Mouse (Mus musculus): ENCODE data around the gene Wdr59. TPM values are rescaled to one million over a fixed set of nuclear protein-coding genes. Genes with fewer than 3 reads are reported as not detected.

The Wdr59 gene
- total RNA-seq, 2 experiments from 2014 or later: 10.4 to 12.8 TPM

Small RNA genes within 50 kb of the gene (microRNA-seq; reads per million reads assigned to microRNA genes)
- not detected for gene Mir1957b

Other genes starting within 250 kb of the Wdr59 start
- 10 to 100 TPM; 48.8 to 72.7 TPM for gene Rfwd3, start 221.9 kb downstream of the Wdr59 start, total RNA-seq (2021)
- 10 to 100 TPM; 10.9 to 20.6 TPM for gene Mlkl, start 183.9 kb downstream of the Wdr59 start, total RNA-seq (2021)
- gene Fa2h, start 128.3 kb downstream of the Wdr59 start, total RNA-seq (2021): 1 to 10 TPM in 1 of 2 experiments, not detected in 1; 3.1 TPM
- 10 to 100 TPM; 38.1 to 40.6 TPM for gene Znrf1, start 14.0 kb upstream of the Wdr59 start, total RNA-seq (2021)
- 10 to 100 TPM; 50.1 to 74.8 TPM for gene Ldhd, start 108.3 kb upstream of the Wdr59 start, total RNA-seq (2021)
- gene Zfp1, start 121.3 kb upstream of the Wdr59 start, total RNA-seq (2021): 1 to 10 TPM; 7.2 to 8.7 TPM
- gene Ctrb1, start 168.9 kb upstream of the Wdr59 start, total RNA-seq (2021): under 1 TPM in 1 of 2 experiments, not detected in 1; 0.36 TPM
- 10 to 100 TPM; 68.5 to 75.7 TPM for gene Bcar1, start 221.7 kb upstream of the Wdr59 start, total RNA-seq (2021)

All from adrenal gland, postnatal 36 days (tissue).